Mouse (Mus musculus) bone marrow, adult 2 months (tissue): ENCODE data around the gene Cdkn1a.

Experiments
- CTCF ChIP-seq: fragments of 200-500 bp; IDR thresholded peaks from 2 replicates; pipeline ENCODE4 v1.5.1; 2011; ENCODE audit warnings: low read length, control low read depth; ENCODE audit not compliant: control insufficient read depth, insufficient read depth
- POLR2A ChIP-seq: fragments of 200-500 bp; IDR thresholded peaks from 2 replicates; pipeline ENCODE4 v1.6.1; 2011; ENCODE audit warnings: low read depth, mild to moderate bottlenecking, control low read depth, low read length, borderline replicate concordance; ENCODE audit not compliant: control insufficient read depth

DNA sequence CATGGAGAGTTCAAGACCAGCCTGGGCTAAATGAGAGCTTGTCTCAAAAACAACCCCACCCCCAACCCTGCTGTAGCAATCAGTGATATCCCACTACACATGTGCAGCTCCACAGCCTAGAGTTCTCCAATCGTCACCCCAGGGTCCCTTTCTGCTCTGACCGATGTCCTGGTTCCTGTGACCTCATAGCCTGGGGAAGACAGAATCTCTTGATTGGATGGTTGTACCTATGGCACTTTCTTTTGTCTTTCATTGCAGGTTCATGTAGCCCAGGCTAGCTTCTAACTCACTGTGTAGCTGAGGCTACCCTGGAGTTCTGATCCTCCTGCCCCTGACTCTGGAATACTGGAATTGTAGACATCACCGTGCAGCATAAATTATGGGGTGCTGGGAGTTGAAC lies 35.8 kb downstream of the Cdkn1a start:
- TF ChIP-seq POLR2A (no peak), CTCF (no peak)
